Mouse (Mus musculus) right cerebral cortex, postnatal 36 days (tissue): Measurements from ENCODE around the gene Dgcr6.

Experiments used
- DNase-seq, 2 experiments: peaks; one replicate each; pipeline ENCODE4 v3.0.0; 2022; ENCODE audit warnings: low spot score in 2 of 2, mixed read lengths in 1 of 2

Gene Dgcr6

GRCm38 (mm10) chr16:18070798-18071197 lies 18.1 kb downstream of the Dgcr6 start:
- no peak for DNase-seq

GRCm38 (mm10) chr16:18072089-18072488 lies 19.4 kb downstream of the Dgcr6 start:
- DNase-seq: no peak

- DNase-seq: no peak
Measured at GRCm38 (mm10) chr16:18073259-18073962, 20.8 kb downstream of the Dgcr6 start.

- no peak for DNase-seq
Measured at GRCm38 (mm10) chr16:18074611-18075010, 22.0 kb downstream of the Dgcr6 start.

- no peak for DNase-seq
Measured at GRCm38 (mm10) chr16:18075201-18075600, 22.5 kb downstream of the Dgcr6 start.

- DNase-seq: no peak
Measured at GRCm38 (mm10) chr16:18078314-18079015, 25.8 kb downstream of the Dgcr6 start.

- no peak for DNase-seq
Measured at GRCm38 (mm10) chr16:18079300-18079699, 26.6 kb downstream of the Dgcr6 start.

GRCm38 (mm10) chr16:18080171-18080570 lies 27.5 kb downstream of the Dgcr6 start:
- DNase-seq: no peak

GRCm38 (mm10) chr16:18081149-18081827 lies 28.6 kb downstream of the Dgcr6 start:
- no peak for DNase-seq

- no peak for DNase-seq
Measured at GRCm38 (mm10) chr16:18082291-18082690, 29.6 kb downstream of the Dgcr6 start.

GRCm38 (mm10) chr16:18083231-18083951 lies 30.7 kb downstream of the Dgcr6 start:
- peak; percentile 68 to 70 for DNase-seq

- no peak for DNase-seq
Measured at GRCm38 (mm10) chr16:18084262-18084661, 31.6 kb downstream of the Dgcr6 start.

- DNase-seq: no peak
Measured at GRCm38 (mm10) chr16:18087101-18087500, 34.4 kb downstream of the Dgcr6 start.

GRCm38 (mm10) chr16:18096348-18096747 lies 43.7 kb downstream of the Dgcr6 start:
- no peak for DNase-seq

GRCm38 (mm10) chr16:18102816-18103215 lies 50.2 kb downstream of the Dgcr6 start:
- DNase-seq: no peak

- DNase-seq: no peak
Measured at GRCm38 (mm10) chr16:18103366-18103765, 50.7 kb downstream of the Dgcr6 start.

- no peak for DNase-seq
Measured at GRCm38 (mm10) chr16:18103808-18104207, 51.1 kb downstream of the Dgcr6 start.

GRCm38 (mm10) chr16:18108221-18108966 lies 55.7 kb downstream of the Dgcr6 start:
- peak in 1 of 2 experiments; percentile 59 for DNase-seq

- no peak for DNase-seq
Measured at GRCm38 (mm10) chr16:18111042-18111441, 58.4 kb downstream of the Dgcr6 start.

GRCm38 (mm10) chr16:18116467-18116866 lies 63.8 kb downstream of the Dgcr6 start:
- DNase-seq: no peak

GRCm38 (mm10) chr16:18118285-18118684 lies 65.6 kb downstream of the Dgcr6 start:
- DNase-seq: no peak
